Mouse (Mus musculus): ENCODE data around the gene Sema6b.

Gene Sema6b

GRCm38 (mm10) chr17:56146131-56146530 is 6.0 kb upstream of the Sema6b start:
- no peak for DNase-seq (ENCODE audit: low spot score in 2 of 2)

GRCm38 (mm10) chr17:56144546-56144945 is 4.4 kb upstream of the Sema6b start:
- no peak for DNase-seq (ENCODE audit: low spot score in 2 of 2)

- DNase-seq (ENCODE audit: low spot score in 2 of 2) = no peak
These were observed 1.8 kb upstream of the Sema6b start for GRCm38 (mm10) chr17:56141702-56142605.

GRCm38 (mm10) chr17:56139355-56139754 is 788 bp downstream of the Sema6b start:
- no peak for DNase-seq (ENCODE audit: low spot score in 2 of 2)

GRCm38 (mm10) chr17:56137839-56138613 is 2.1 kb downstream of the Sema6b start:
- DNase-seq (ENCODE audit: low spot score in 2 of 2) = no peak

DNA sequence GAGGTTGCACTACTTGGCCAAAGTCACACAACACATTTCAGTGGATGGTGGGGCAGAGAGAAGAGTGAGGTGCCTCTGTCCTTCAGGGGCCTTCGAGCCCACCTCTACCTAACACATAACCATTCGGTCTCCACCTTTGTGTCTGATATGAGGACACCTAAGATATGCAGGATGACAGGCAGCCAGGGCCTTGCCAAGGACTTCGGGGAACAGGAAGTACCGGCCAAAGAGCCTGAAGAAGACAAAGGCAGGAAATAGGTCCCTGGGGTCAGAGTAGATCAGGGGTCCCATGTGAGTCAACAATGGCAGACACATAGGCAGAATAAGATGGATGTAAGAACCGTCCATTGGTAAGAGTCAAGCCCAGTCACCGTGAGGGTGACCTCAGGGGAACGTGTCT is 3.6 kb downstream of the Sema6b start:
- no peak for DNase-seq (ENCODE audit: low spot score in 2 of 2)

DNA sequence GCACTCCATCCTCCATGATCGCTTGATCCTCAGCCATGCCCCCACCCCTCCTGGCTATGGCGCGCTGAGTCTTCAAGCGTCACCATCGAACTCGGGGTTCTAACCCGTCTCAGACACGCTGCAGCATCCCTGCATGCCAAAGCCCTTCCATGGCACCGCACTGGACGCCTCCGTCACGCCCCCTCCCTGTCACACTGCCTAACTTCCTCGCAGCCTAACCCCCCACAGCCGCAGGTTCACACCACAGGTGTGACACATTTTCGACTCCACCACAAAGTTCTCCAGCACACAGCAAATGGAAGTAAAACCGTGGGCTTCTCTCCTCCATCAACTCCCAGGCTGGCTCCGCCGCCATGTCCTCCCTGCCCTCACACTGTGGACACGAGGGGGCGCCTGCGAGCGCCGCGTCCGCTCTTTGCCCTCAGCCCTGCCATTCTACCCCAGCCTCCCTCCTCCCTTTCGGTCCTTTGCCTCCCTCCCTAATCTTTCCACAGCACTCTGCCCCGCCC is 5.6 kb downstream of the Sema6b start:
- DNase-seq (ENCODE audit: low spot score in 2 of 2) = peak; percentile 60 to 67

- DNase-seq (ENCODE audit: low spot score in 2 of 2) = peak; percentile 33 to 65
These were observed 6.4 kb downstream of the Sema6b start for GRCm38 (mm10) chr17:56133457-56134363.

DNA sequence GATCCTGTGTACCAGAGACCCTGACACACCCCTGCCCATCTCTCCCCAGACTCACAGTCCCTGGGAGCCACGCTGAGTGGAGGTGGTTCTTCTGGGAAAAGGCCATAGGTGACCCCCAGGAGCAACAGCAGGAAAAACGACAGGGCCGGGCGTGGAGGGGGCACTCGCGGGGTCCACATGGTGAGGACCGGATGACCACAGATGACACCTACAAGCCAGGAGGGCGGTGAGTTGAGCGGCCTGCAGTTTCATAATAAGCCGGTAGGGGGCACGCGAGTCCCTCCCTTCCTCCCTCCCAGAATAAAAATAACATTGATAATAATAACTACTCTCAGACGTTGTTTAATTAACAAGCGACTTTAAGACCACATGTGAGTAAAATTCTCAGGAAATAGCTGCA is 7.5 kb downstream of the Sema6b start:
- DNase-seq (ENCODE audit: low spot score in 2 of 2) = peak in 1 of 2 experiments; percentile 41

GRCm38 (mm10) chr17:56131814-56132213 is 8.3 kb downstream of the Sema6b start:
- peak; percentile 60 to 67 for DNase-seq (ENCODE audit: low spot score in 2 of 2)

GRCm38 (mm10) chr17:56131136-56131535 is 9.0 kb downstream of the Sema6b start:
- DNase-seq (ENCODE audit: low spot score in 2 of 2) = no peak

DNA sequence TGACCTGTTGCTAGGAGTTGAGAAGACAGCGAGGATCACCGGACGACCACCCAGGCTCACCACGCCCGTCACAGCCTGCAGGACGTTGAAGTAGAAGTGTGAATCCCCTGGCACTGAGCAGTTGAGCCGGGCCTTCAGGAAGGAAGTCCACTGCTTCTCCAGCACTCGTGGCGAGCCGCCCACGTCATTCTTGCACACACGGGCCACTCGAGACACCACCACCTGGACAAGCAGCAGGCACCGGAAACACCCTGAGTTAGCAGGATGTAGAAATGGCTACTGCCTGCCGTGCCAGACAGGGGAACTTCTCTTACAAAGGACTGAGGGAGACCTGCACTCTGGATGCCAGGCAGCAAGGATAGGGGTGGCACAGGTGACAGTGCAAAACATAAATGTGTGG is 11.9 kb downstream of the Sema6b start:
- no peak for DNase-seq (ENCODE audit: low spot score in 2 of 2)

GRCm38 (mm10) chr17:56126175-56126574 is 14.0 kb downstream of the Sema6b start:
- DNase-seq (ENCODE audit: low spot score in 2 of 2) = no peak

GRCm38 (mm10) chr17:56125276-56125630 is 14.9 kb downstream of the Sema6b start:
- DNase-seq (ENCODE audit: low spot score in 2 of 2) = no peak

- peak in 1 of 2 experiments; percentile 39 for DNase-seq (ENCODE audit: low spot score in 2 of 2)
These were observed 15.5 kb downstream of the Sema6b start for GRCm38 (mm10) chr17:56124377-56125275.

DNA sequence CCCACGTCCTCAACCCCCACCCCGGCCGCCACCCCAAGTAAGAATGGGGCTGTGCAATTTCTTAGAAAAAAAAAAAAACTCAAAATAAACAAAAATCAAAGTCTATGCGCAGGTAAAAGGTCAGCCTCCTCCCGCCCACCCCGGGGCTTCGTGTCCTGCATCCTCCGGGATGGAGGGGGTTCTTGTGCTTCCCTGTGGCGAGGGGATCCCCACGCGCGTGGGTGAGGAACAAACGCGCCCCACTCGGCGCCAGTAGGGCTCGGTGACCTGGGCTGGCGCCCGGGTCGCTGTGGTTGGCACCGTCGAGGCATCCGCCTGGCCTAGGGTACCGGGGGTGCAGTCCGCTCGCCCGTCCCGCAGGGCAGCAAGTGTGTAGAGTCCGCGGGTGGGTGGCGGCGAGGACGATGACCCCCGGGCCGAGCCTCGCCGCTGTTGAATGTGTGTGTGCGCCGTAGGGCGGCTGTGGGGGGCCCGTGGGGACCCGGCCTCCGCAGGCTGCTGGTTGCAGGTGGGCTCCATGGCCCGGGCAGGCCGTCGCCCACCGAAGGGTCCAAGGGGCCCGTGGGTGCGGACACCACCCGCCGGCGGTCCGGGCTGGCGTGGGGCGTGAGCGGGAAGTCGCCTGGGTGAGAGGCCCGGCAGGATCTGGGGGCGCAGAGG is 16.3 kb downstream of the Sema6b start:
- no peak for DNase-seq (ENCODE audit: low spot score in 2 of 2)

GRCm38 (mm10) chr17:56123161-56123560 is 17.0 kb downstream of the Sema6b start:
- DNase-seq (ENCODE audit: low spot score in 2 of 2) = no peak

- DNase-seq (ENCODE audit: low spot score in 2 of 2) = no peak
These were observed 18.3 kb downstream of the Sema6b start, which contains the start of gene Lrg1 for GRCm38 (mm10) chr17:56121826-56122225. Gene Lrg1, minus strand, starts transcription at chr17:56122001.

DNA sequence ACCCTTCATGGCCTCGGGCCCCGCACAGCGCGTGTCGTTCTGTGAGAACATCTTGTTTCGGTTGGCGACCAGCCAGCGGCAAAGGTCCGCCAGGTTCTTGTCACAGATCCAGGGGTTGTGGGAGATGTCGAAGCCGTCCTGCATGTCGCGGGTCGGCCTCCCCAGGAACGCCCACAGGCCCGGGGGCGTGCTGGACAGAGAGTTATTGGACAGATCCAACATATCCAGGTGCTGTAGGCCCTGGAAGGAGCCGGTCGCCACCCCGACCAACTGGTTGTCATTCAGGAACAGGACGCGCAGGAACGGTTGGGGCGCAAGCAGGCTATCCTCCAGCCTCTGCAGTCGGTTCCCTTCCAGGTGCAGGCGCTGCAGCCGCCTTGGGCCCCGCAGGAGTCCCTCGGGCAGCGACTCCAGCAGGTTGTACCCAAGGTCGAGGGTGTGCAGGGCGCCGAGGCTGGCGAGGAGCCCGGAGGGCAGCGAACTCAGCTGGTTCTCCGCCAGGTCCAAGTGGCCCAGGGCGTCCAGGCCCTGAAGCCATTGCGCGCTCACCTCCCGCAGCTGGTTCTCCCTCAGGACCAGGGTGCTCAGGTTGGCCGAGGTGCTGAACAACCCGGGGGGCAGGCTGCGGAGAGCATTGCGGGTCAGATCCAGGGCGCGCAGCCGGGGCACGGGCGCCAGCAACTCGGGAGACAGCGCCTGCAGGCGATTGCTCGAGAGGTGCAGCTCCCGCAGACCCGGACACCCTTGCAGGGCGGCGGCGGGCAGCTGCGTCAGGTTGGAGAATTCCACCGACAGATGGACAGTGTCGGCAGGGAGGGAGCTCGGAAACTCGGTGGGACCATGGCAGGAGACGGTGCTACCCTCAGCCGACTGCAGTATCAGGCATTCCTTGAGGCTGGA is 19.9 kb downstream of the Sema6b start:
- DNase-seq (ENCODE audit: low spot score in 2 of 2) = no peak

Data from urinary bladder, postnatal 36 days (tissue).